Mouse (Mus musculus) neural tube, embryonic 15.5 days (tissue): Measurements from ENCODE around the gene Plekha5. TPM values are rescaled to one million over a fixed set of nuclear protein-coding genes. Genes with fewer than 3 reads are reported as not detected.
A peak's percentile ranks its signal among the peaks of the same experiment; 100 is the strongest.
"Not testable (repeated sequence)": the region's sequence is repeated elsewhere in the genome, so short reads cannot be mapped to it uniquely, and the experiment has no call there.

Source experiments
- ATAC-seq: fragments of 200-750 bp; cut with Nextera tagmentation; 2 replicates; pipeline ENCODE4 v1.8.0; 2017; ENCODE audit warnings: mild to moderate bottlenecking, moderate TSS enrichment, moderate library complexity; ENCODE audit not compliant: low FRiP score
- H3K27ac ChIP-seq: fragments of 300-500 bp; sonication (generic); replicated peaks from 2 replicates; pipeline ENCODE4 v1.5.1; 2015; ENCODE audit warnings: mild to moderate bottlenecking, inconsistent platforms
- H3K27me3 ChIP-seq: fragments of 300-500 bp; sonication (generic); replicated peaks from 2 replicates; pipeline ENCODE4 v1.6.1; 2015; ENCODE audit warnings: inconsistent platforms
- H3K36me3 ChIP-seq: fragments of 300-500 bp; sonication (generic); 2 replicates; pipeline ENCODE4 v1.6.1; 2015; ENCODE audit warnings: inconsistent platforms
- H3K4me1 ChIP-seq: fragments of 300-500 bp; sonication (generic); 2 replicates; pipeline ENCODE4 v1.6.1; 2015; ENCODE audit warnings: inconsistent platforms
- H3K4me2 ChIP-seq: fragments of 300-500 bp; sonication (generic); 2 replicates; pipeline ENCODE4 v1.6.1; 2015; ENCODE audit warnings: inconsistent platforms, mild to moderate bottlenecking, moderate library complexity
- H3K4me3 ChIP-seq: fragments of 300-500 bp; sonication (generic); replicated peaks from 2 replicates; pipeline ENCODE4 v1.5.1; 2015; ENCODE audit warnings: mild to moderate bottlenecking, inconsistent platforms
- H3K9ac ChIP-seq: fragments of 300-500 bp; sonication (generic); replicated peaks from 2 replicates; pipeline ENCODE4 v1.6.1; 2015; ENCODE audit warnings: mild to moderate bottlenecking, inconsistent platforms
- H3K9me3 ChIP-seq: fragments of 300-500 bp; sonication (generic); replicated peaks from 2 replicates; pipeline ENCODE4 v1.6.1; 2016; ENCODE audit warnings: inconsistent platforms
- WGBS: fragments of 180-500 bp; shearing (Covaris S2); methylation state at CpG from one replicate; pipeline ENCODE4 v1.1.7; 2015; ENCODE audit warnings: mixed read lengths; 5-methylcytosine and 5-hydroxymethylcytosine counted together
- polyA plus RNA-seq: library from polyadenylated mRNA; unstranded; fragments of >200 nt; fragmentation: Nextera tagmentation; extraction: Ambion mirVana; gene quantifications from 2 replicates; pipeline ENCODE4 v1.2.1, GENCODE M21; 2015

Plekha5 gene
- polyA plus RNA-seq, 1 experiment from 2014 or later: 33.9 TPM

- ATAC-seq: no peak
- Histone ChIP-seq H3K9me3 (no peaks in the 10 kb centered on the region), H3K4me2 (no peak overlapping the region), H3K27me3 (no peaks in the 10 kb centered on the region), H3K4me3 (no peak overlapping the region), H3K36me3 (no peaks in the 10 kb centered on the region), H3K27ac (no peak overlapping the region), H3K4me1 (peaks cover 25% of the 10 kb centered on the region), H3K9ac (no peak overlapping the region)
- WGBS: 56% methylated on average over 4 of the region's 4 CpGs
Measured at GRCm38 (mm10) chr6:140515550-140515949, 91.7 kb downstream of the Plekha5 start.

- H3K9ac ChIP-seq: no peak overlapping the region
- H3K36me3 ChIP-seq: no peaks in the 10 kb centered on the region
- H3K27me3 ChIP-seq: no peaks in the 10 kb centered on the region
- no peaks in the 10 kb centered on the region for H3K9me3 ChIP-seq
- no peak overlapping the region for H3K27ac ChIP-seq
- WGBS: 55% methylated on average over 3 of the region's 3 CpGs
- no peak overlapping the region for H3K4me2 ChIP-seq
- peaks cover 29% of the 10 kb centered on the region for H3K4me1 ChIP-seq
- ATAC-seq: no peak
- no peak overlapping the region for H3K4me3 ChIP-seq
Measured at GRCm38 (mm10) chr6:140516202-140516601, 92.3 kb downstream of the Plekha5 start.

GRCm38 (mm10) chr6:140517188-140517587, 93.3 kb downstream of the Plekha5 start:
- Histone ChIP-seq H3K27me3 (no peaks in the 10 kb centered on the region), H3K4me3 (no peak overlapping the region), H3K36me3 (no peaks in the 10 kb centered on the region), H3K4me2 (no peak overlapping the region), H3K9ac (no peak overlapping the region), H3K9me3 (no peaks in the 10 kb centered on the region), H3K27ac (no peak overlapping the region), H3K4me1 (peaks cover 28% of the 10 kb centered on the region)
- WGBS: 84% methylated on average over 1 of the region's 1 CpGs
- no peak for ATAC-seq

GRCm38 (mm10) chr6:140519019-140519418, 95.2 kb downstream of the Plekha5 start:
- H3K4me3 ChIP-seq: no peak overlapping the region
- no peaks in the 10 kb centered on the region for H3K9me3 ChIP-seq
- H3K27ac ChIP-seq: peak overlapping the region; percentile 50; the same call in 1 of the 2 replicates
- no peaks in the 10 kb centered on the region for H3K36me3 ChIP-seq
- ATAC-seq: 0 out of 2 replicates have a peak, but pooled peaks have one; percentile 3
- H3K9ac ChIP-seq: no peak overlapping the region
- H3K4me2 ChIP-seq: no peak overlapping the region
- no peaks in the 10 kb centered on the region for H3K27me3 ChIP-seq
- WGBS: 62% methylated on average over 13 of the region's 13 CpGs
- peaks cover 18% of the 10 kb centered on the region for H3K4me1 ChIP-seq

- Histone ChIP-seq H3K27me3 (no peaks in the 10 kb centered on the region), H3K4me1 (peaks cover 18% of the 10 kb centered on the region), H3K4me2 (no peak overlapping the region), H3K27ac (peak overlapping the region; percentile 50; the same call in 1 of the 2 replicates), H3K9ac (no peak overlapping the region), H3K36me3 (no peaks in the 10 kb centered on the region), H3K9me3 (no peaks in the 10 kb centered on the region), H3K4me3 (no peak overlapping the region)
- WGBS: 42% methylated on average over 10 of the region's 10 CpGs
- peak; percentile 30; the same call in 1 of the 2 replicates for ATAC-seq
Measured at GRCm38 (mm10) chr6:140519488-140520159, 95.8 kb downstream of the Plekha5 start.

GRCm38 (mm10) chr6:140520961-140521360, 97.1 kb downstream of the Plekha5 start:
- WGBS: 52% methylated on average over 6 of the region's 6 CpGs
- H3K36me3 ChIP-seq: no peaks in the 10 kb centered on the region
- ATAC-seq: no peak
- H3K4me2 ChIP-seq: no peak overlapping the region
- H3K27ac ChIP-seq: no peak overlapping the region
- H3K9ac ChIP-seq: no peak overlapping the region
- peaks cover 15% of the 10 kb centered on the region for H3K4me1 ChIP-seq
- H3K27me3 ChIP-seq: no peaks in the 10 kb centered on the region
- no peaks in the 10 kb centered on the region for H3K9me3 ChIP-seq
- no peak overlapping the region for H3K4me3 ChIP-seq

- Histone ChIP-seq H3K4me1 (peaks cover 15% of the 10 kb centered on the region), H3K9me3 (no peaks in the 10 kb centered on the region), H3K9ac (no peak overlapping the region), H3K4me2 (no peak overlapping the region), H3K27ac (no peak overlapping the region), H3K27me3 (no peaks in the 10 kb centered on the region), H3K36me3 (no peaks in the 10 kb centered on the region), H3K4me3 (no peak overlapping the region)
- ATAC-seq: no peak
- 82% methylated on average over 5 of the region's 5 CpGs for WGBS
Measured at GRCm38 (mm10) chr6:140521832-140522231, 98.0 kb downstream of the Plekha5 start.

- 85% methylated on average over 4 of the region's 4 CpGs for WGBS
- Histone ChIP-seq H3K27me3 (no peaks in the 10 kb centered on the region), H3K4me1 (peaks cover 15% of the 10 kb centered on the region), H3K4me3 (no peak overlapping the region), H3K36me3 (peaks cover 6% of the 10 kb centered on the region; the same call in 1 of the 2 replicates), H3K9me3 (no peaks in the 10 kb centered on the region), H3K9ac (no peak overlapping the region), H3K4me2 (no peak overlapping the region), H3K27ac (no peak overlapping the region)
- ATAC-seq: no peak
Measured at GRCm38 (mm10) chr6:140523600-140523999, 99.7 kb downstream of the Plekha5 start.

GRCm38 (mm10) chr6:140528414-140528813, 104.6 kb downstream of the Plekha5 start:
- Histone ChIP-seq H3K27ac (no peak overlapping the region), H3K9ac (no peak overlapping the region), H3K27me3 (no peaks in the 10 kb centered on the region), H3K4me3 (no peak overlapping the region), H3K4me2 (no peak overlapping the region), H3K9me3 (no peaks in the 10 kb centered on the region), H3K36me3 (peaks cover 21% of the 10 kb centered on the region), H3K4me1 (no peaks in the 10 kb centered on the region)
- WGBS: 91% methylated on average over 6 of the region's 6 CpGs
- no peak for ATAC-seq

- WGBS: 96% methylated on average over 1 of the region's 1 CpGs
Measured at GRCm38 (mm10) chr6:140532858-140533257, 109.0 kb downstream of the Plekha5 start.

GRCm38 (mm10) chr6:140533606-140534005, 109.8 kb downstream of the Plekha5 start:
- no peaks in the 10 kb centered on the region for H3K4me1 ChIP-seq
- H3K4me3 ChIP-seq: no peak overlapping the region
- WGBS: 79% methylated on average over 5 of the region's 5 CpGs
- H3K36me3 ChIP-seq: peaks cover 34% of the 10 kb centered on the region
- no peak overlapping the region for H3K9ac ChIP-seq
- no peak for ATAC-seq
- no peaks in the 10 kb centered on the region for H3K27me3 ChIP-seq
- H3K27ac ChIP-seq: no peak overlapping the region
- no peak overlapping the region for H3K4me2 ChIP-seq
- no peaks in the 10 kb centered on the region for H3K9me3 ChIP-seq

More at GRCm38 (mm10) chr6:140532858-140533257, 109.0 kb downstream of the Plekha5 start:
- H3K4me2 ChIP-seq, ATAC-seq, H3K27ac ChIP-seq, H3K9ac ChIP-seq, H3K4me3 ChIP-seq, H3K4me1 ChIP-seq, H3K9me3 ChIP-seq, H3K27me3 ChIP-seq: not testable (repeated sequence)
- H3K36me3 ChIP-seq: peaks cover 38% of the 10 kb centered on the region

- peaks cover 39% of the 10 kb centered on the region for H3K36me3 ChIP-seq
- no peak for ATAC-seq
- WGBS: 65% methylated on average over 8 of the region's 8 CpGs
Measured at GRCm38 (mm10) chr6:140535504-140535903, 111.7 kb downstream of the Plekha5 start.

More at GRCm38 (mm10) chr6:140535504-140535903, 111.7 kb downstream of the Plekha5 start:
- no peak overlapping the region for H3K9ac ChIP-seq
- no peaks in the 10 kb centered on the region for H3K27me3 ChIP-seq
- no peaks in the 10 kb centered on the region for H3K9me3 ChIP-seq
- no peak overlapping the region for H3K4me2 ChIP-seq
- no peaks in the 10 kb centered on the region for H3K4me1 ChIP-seq
- H3K27ac ChIP-seq: no peak overlapping the region
- no peak overlapping the region for H3K4me3 ChIP-seq
